Mouse (Mus musculus) spleen, adult 2 months (tissue): ENCODE results near the gene Lcorl. TPM values are rescaled to one million over a fixed set of nuclear protein-coding genes. Genes with fewer than 3 reads are reported as not detected.

Source experiments
- DNase-seq, 2 experiments: peaks; one replicate each; pipeline versions ENCODE4 v3.0.0 to v3.0.0-alpha.2; 2012 to 2021; ENCODE audit warnings: low spot score in 2 of 2, low read depth in 1 of 2
- H3K27ac ChIP-seq: fragments of 200-500 bp; 2 replicates; pipeline ENCODE4 v1.5.1; 2012; ENCODE audit warnings: low read length, inconsistent platforms; ENCODE audit not compliant: insufficient read depth
- H3K27me3 ChIP-seq: fragments of 200-500 bp; 2 replicates; pipeline ENCODE4 v1.6.1; 2012; ENCODE audit warnings: mild to moderate bottlenecking, moderate library complexity, low read length, inconsistent platforms; ENCODE audit not compliant: control insufficient read depth, insufficient read depth
- H3K36me3 ChIP-seq: fragments of 200-500 bp; 2 replicates; pipeline ENCODE4 v1.6.1; 2012; ENCODE audit warnings: mild to moderate bottlenecking, low read length, inconsistent platforms; ENCODE audit not compliant: control insufficient read depth, insufficient read depth
- H3K4me1 ChIP-seq: fragments of 200-500 bp; 2 replicates; pipeline ENCODE4 v1.6.1; 2011; ENCODE audit warnings: inconsistent platforms; ENCODE audit not compliant: control insufficient read depth, insufficient read depth, insufficient read length
- H3K4me3 ChIP-seq: fragments of 200-500 bp; 2 replicates; pipeline ENCODE4 v1.5.1; 2011; ENCODE audit warnings: mild to moderate bottlenecking, inconsistent platforms; ENCODE audit not compliant: insufficient read depth, insufficient read length; ENCODE audit errors: extremely low read depth
- CTCF ChIP-seq: fragments of 200-500 bp; IDR thresholded peaks from 2 replicates; pipeline ENCODE4 v1.5.1; 2011; ENCODE audit warnings: mild to moderate bottlenecking, inconsistent platforms; ENCODE audit not compliant: insufficient read depth, insufficient read length, insufficient replicate concordance; ENCODE audit errors: extremely low read depth
- POLR2A ChIP-seq: fragments of 200-500 bp; IDR thresholded peaks from 2 replicates; pipeline ENCODE4 v1.6.1; 2011; ENCODE audit warnings: low read depth, low read length, inconsistent platforms
- WGBS: fragments of 180-500 bp; shearing (Covaris S2); methylation state at CpG from one replicate; pipeline ENCODE4 v1.1.7; 2018; 5-methylcytosine and 5-hydroxymethylcytosine counted together
- polyA plus RNA-seq: library from polyadenylated mRNA; depleted of rRNA; stranded (reverse); fragments of >200 nt; gene quantifications from 2 replicates; pipeline ENCODE4 v1.2.3, GENCODE M21; 2012

Gene Lcorl
- polyA plus RNA-seq, 1 experiment = 0.50 TPM

- no peak overlapping the region for H3K4me3 ChIP-seq
- no peaks in the 10 kb centered on the region for H3K4me1 ChIP-seq
- TF ChIP-seq POLR2A (no peak), CTCF (no peak)
- H3K27ac ChIP-seq = no peak overlapping the region
- no peaks in the 10 kb centered on the region for H3K27me3 ChIP-seq
- no peak for DNase-seq
- H3K36me3 ChIP-seq = no peaks in the 10 kb centered on the region
- WGBS = 85% methylated on average over 1 of the region's 1 CpGs
These were observed 174.0 kb downstream of the Lcorl start for GRCm38 (mm10) chr5:45683388-45683787.

- no peak for DNase-seq
- Histone ChIP-seq H3K27ac (no peak overlapping the region), H3K4me1 (no peaks in the 10 kb centered on the region), H3K36me3 (no peaks in the 10 kb centered on the region), H3K27me3 (no peaks in the 10 kb centered on the region), H3K4me3 (no peak overlapping the region)
- TF ChIP-seq POLR2A = no peak
- no peak for TF ChIP-seq CTCF
These were observed 177.5 kb downstream of the Lcorl start for GRCm38 (mm10) chr5:45679955-45680354.

- no peaks in the 10 kb centered on the region for H3K4me1 ChIP-seq
- no peaks in the 10 kb centered on the region for H3K27me3 ChIP-seq
- TF ChIP-seq POLR2A (no peak), CTCF (no peak)
- WGBS = 62% methylated on average over 4 of the region's 4 CpGs
- no peak for DNase-seq
- no peaks in the 10 kb centered on the region for H3K36me3 ChIP-seq
- no peak overlapping the region for H3K27ac ChIP-seq
- H3K4me3 ChIP-seq = no peak overlapping the region
These were observed 179.8 kb downstream of the Lcorl start for GRCm38 (mm10) chr5:45677639-45678038.

GRCm38 (mm10) chr5:45675032-45675431 is 182.4 kb downstream of the Lcorl start:
- DNase-seq = no peak
- TF ChIP-seq POLR2A (no peak), CTCF (no peak)
- Histone ChIP-seq H3K36me3 (no peaks in the 10 kb centered on the region), H3K27me3 (no peaks in the 10 kb centered on the region), H3K4me3 (no peak overlapping the region), H3K27ac (no peak overlapping the region), H3K4me1 (no peaks in the 10 kb centered on the region)
- 85% methylated on average over 1 of the region's 1 CpGs for WGBS

GRCm38 (mm10) chr5:45670894-45671494 is 186.4 kb downstream of the Lcorl start:
- peaks cover 4% of the 10 kb centered on the region; the same call in 1 of the 2 replicates for H3K4me1 ChIP-seq
- 60% methylated on average over 5 of the region's 5 CpGs for WGBS
- H3K36me3 ChIP-seq = no peaks in the 10 kb centered on the region
- TF ChIP-seq CTCF = no peak
- no peak for TF ChIP-seq POLR2A
- no peak overlapping the region for H3K4me3 ChIP-seq
- no peak overlapping the region for H3K27ac ChIP-seq
- no peak for DNase-seq
- H3K27me3 ChIP-seq = no peaks in the 10 kb centered on the region

GRCm38 (mm10) chr5:45670280-45670670 is 187.1 kb downstream of the Lcorl start:
- H3K4me3 ChIP-seq = peak overlapping the region; percentile 77
- DNase-seq = no peak
- no peaks in the 10 kb centered on the region for H3K36me3 ChIP-seq
- under 1% methylated on average over 13 of the region's 13 CpGs for WGBS
- H3K4me1 ChIP-seq = peaks cover 4% of the 10 kb centered on the region; the same call in 1 of the 2 replicates
- no peak overlapping the region for H3K27ac ChIP-seq
- no peaks in the 10 kb centered on the region for H3K27me3 ChIP-seq
- TF ChIP-seq CTCF = no peak
- TF ChIP-seq POLR2A = no peak

GRCm38 (mm10) chr5:45669598-45670279 is 187.7 kb downstream of the Lcorl start, which contains the start of gene Ncapg:
Ncapg (plus strand) TSS chr5:45669919.
- H3K27me3 ChIP-seq = no peaks in the 10 kb centered on the region
- TF ChIP-seq CTCF (no peak), POLR2A (no peak; the same call in 1 of the 2 replicates)
- under 1% methylated on average over 66 of the region's 66 CpGs for WGBS

More at GRCm38 (mm10) chr5:45669598-45670279, 187.7 kb downstream of the Lcorl start, which contains the start of gene Ncapg:
- Histone ChIP-seq H3K4me1 (peaks cover 4% of the 10 kb centered on the region; the same call in 1 of the 2 replicates), H3K4me3 (peak within 1 kb of the TSS; percentile 77), H3K36me3 (no peaks in the 10 kb centered on the region), H3K27ac (peak within 1 kb of the TSS; percentile 54)
- DNase-seq = peak; percentile 90 to 99
